Mouse (Mus musculus) embryonic facial prominence, embryonic 11.5 days (tissue): Measurements from ENCODE around the gene Dgki. TPM values are rescaled to one million over a fixed set of nuclear protein-coding genes. Genes with fewer than 3 reads are reported as not detected.

Source experiments
- ATAC-seq: fragments of 200-750 bp; cut with Nextera tagmentation; replicated peaks from 2 replicates; pipeline ENCODE4 v1.8.0; 2017; ENCODE audit warnings: low read depth; ENCODE audit not compliant: insufficient number of reproducible peaks, low FRiP score, low TSS enrichment
- DNase-seq: peaks from one replicate; pipeline ENCODE4 v3.0.0-alpha.2; 2015; ENCODE audit warnings: low spot score
- H3K27ac ChIP-seq: fragments of 300-500 bp; sonication (generic); replicated peaks from 2 replicates; pipeline ENCODE4 v1.5.1; 2014; ENCODE audit warnings: mild to moderate bottlenecking, low read depth, low read length, control low read depth
- H3K27me3 ChIP-seq: fragments of 300-500 bp; sonication (generic); 2 replicates; pipeline ENCODE4 v1.6.1; 2014; ENCODE audit warnings: mild to moderate bottlenecking, low read length, moderate library complexity, mixed read lengths; ENCODE audit not compliant: control insufficient read depth, insufficient read depth
- H3K36me3 ChIP-seq: fragments of 300-500 bp; sonication (generic); replicated peaks from 2 replicates; pipeline ENCODE4 v1.6.1; 2014; ENCODE audit warnings: low read depth, mild to moderate bottlenecking, low read length, moderate library complexity, mixed read lengths; ENCODE audit not compliant: control insufficient read depth, insufficient read depth
- H3K4me1 ChIP-seq: fragments of 300-500 bp; sonication (generic); 2 replicates; pipeline ENCODE4 v1.6.1; 2014; ENCODE audit warnings: low read length, mixed read lengths; ENCODE audit not compliant: control insufficient read depth, insufficient read depth
- H3K4me2 ChIP-seq: fragments of 300-500 bp; sonication (generic); 2 replicates; pipeline ENCODE4 v1.6.1; 2014; ENCODE audit warnings: low read depth, mild to moderate bottlenecking, control low read depth, low read length, moderate library complexity
- H3K4me3 ChIP-seq: fragments of 300-500 bp; sonication (generic); 2 replicates; pipeline ENCODE4 v1.5.1; 2014; ENCODE audit warnings: low read depth, low read length, control low read depth
- H3K9ac ChIP-seq: fragments of 300-500 bp; sonication (generic); replicated peaks from 2 replicates; pipeline ENCODE4 v1.6.1; 2014; ENCODE audit warnings: mild to moderate bottlenecking, control low read depth, low read length
- H3K9me3 ChIP-seq: fragments of 300-500 bp; sonication (generic); replicated peaks from 2 replicates; pipeline ENCODE4 v1.6.1; 2016; ENCODE audit warnings: mild to moderate bottlenecking, low read length, inconsistent platforms, mixed read lengths; ENCODE audit not compliant: control insufficient read depth
- WGBS: fragments of 180-500 bp; shearing (Covaris S2); extraction: QIAGEN DNeasy Blood & Tissue Kit; methylation state at CpG from one replicate; pipeline ENCODE4 v1.1.7; 2014; 5-methylcytosine and 5-hydroxymethylcytosine counted together
- polyA plus RNA-seq: library from polyadenylated mRNA; unstranded; fragments of >200 nt; fragmentation: Nextera tagmentation; extraction: Ambion mirVana; gene quantifications from 2 replicates; pipeline ENCODE4 v1.2.1, GENCODE M21; 2014

Dgki gene
- polyA plus RNA-seq, 1 experiment from 2014 or later: 1.0 TPM

GRCm38 (mm10) chr6:36891820-36892219 is 408.2 kb downstream of the Dgki start:
- Histone ChIP-seq H3K4me1 (no peaks in the 10 kb centered on the region; the same call in 1 of the 2 replicates), H3K4me3 (no peak overlapping the region), H3K27me3 (no peaks in the 10 kb centered on the region), H3K4me2 (no peak overlapping the region), H3K27ac (no peak overlapping the region), H3K36me3 (no peaks in the 10 kb centered on the region), H3K9me3 (no peaks in the 10 kb centered on the region), H3K9ac (no peak overlapping the region)
- no peak for ATAC-seq
- WGBS: 72% methylated on average over 5 of the region's 5 CpGs
- DNase-seq: no peak

- H3K9me3 ChIP-seq: no peaks in the 10 kb centered on the region
- DNase-seq: no peak
- no peak for ATAC-seq
- H3K36me3 ChIP-seq: no peaks in the 10 kb centered on the region
- H3K4me3 ChIP-seq: no peak overlapping the region
- no peaks in the 10 kb centered on the region for H3K4me1 ChIP-seq
- H3K27me3 ChIP-seq: no peaks in the 10 kb centered on the region
- no peak overlapping the region for H3K9ac ChIP-seq
- WGBS: 39% methylated on average over 2 of the region's 2 CpGs
- no peak overlapping the region for H3K27ac ChIP-seq
- no peak overlapping the region for H3K4me2 ChIP-seq
Observed at GRCm38 (mm10) chr6:36890776-36891175, 409.2 kb downstream of the Dgki start.

- Histone ChIP-seq H3K4me1 (no peaks in the 10 kb centered on the region), H3K36me3 (no peaks in the 10 kb centered on the region), H3K9ac (no peak overlapping the region; the same call in 1 of the 2 replicates), H3K27me3 (no peaks in the 10 kb centered on the region), H3K27ac (no peak overlapping the region), H3K9me3 (no peaks in the 10 kb centered on the region), H3K4me3 (no peak overlapping the region), H3K4me2 (no peak overlapping the region)
- peak; percentile 65 for DNase-seq
- ATAC-seq: no peak
- 15% methylated on average over 5 of the region's 5 CpGs for whole genome bisulfite sequencing
Observed at GRCm38 (mm10) chr6:36890296-36890695, 409.7 kb downstream of the Dgki start.

GRCm38 (mm10) chr6:36881309-36881708 is 418.7 kb downstream of the Dgki start:
- Histone ChIP-seq H3K36me3 (no peaks in the 10 kb centered on the region), H3K4me2 (no peak overlapping the region), H3K9me3 (no peaks in the 10 kb centered on the region), H3K27ac (peak overlapping the region; percentile 43; the same call in 1 of the 2 replicates), H3K4me1 (peaks cover 3% of the 10 kb centered on the region; the same call in 1 of the 2 replicates), H3K4me3 (no peak overlapping the region), H3K9ac (no peak overlapping the region), H3K27me3 (no peaks in the 10 kb centered on the region)
- WGBS: 12% methylated on average over 4 of the region's 4 CpGs
- no peak for DNase-seq
- no peak for ATAC-seq

GRCm38 (mm10) chr6:36880643-36881263 is 419.2 kb downstream of the Dgki start:
- DNase-seq (peak; percentile 84), ATAC-seq (peak; percentile 73)
- H3K4me1 ChIP-seq: peaks cover 3% of the 10 kb centered on the region; the same call in 1 of the 2 replicates
- no peak overlapping the region for H3K4me3 ChIP-seq
- no peaks in the 10 kb centered on the region for H3K27me3 ChIP-seq
- no peak overlapping the region for H3K4me2 ChIP-seq
- peak overlapping the region; percentile 43 for H3K27ac ChIP-seq
- H3K36me3 ChIP-seq: no peaks in the 10 kb centered on the region
- WGBS: 9% methylated on average over 7 of the region's 7 CpGs
- no peaks in the 10 kb centered on the region for H3K9me3 ChIP-seq
- no peak overlapping the region for H3K9ac ChIP-seq

GRCm38 (mm10) chr6:36877399-36877798 is 422.6 kb downstream of the Dgki start:
- no peaks in the 10 kb centered on the region for H3K9me3 ChIP-seq
- no peak for DNase-seq
- H3K4me3 ChIP-seq: no peak overlapping the region
- H3K27me3 ChIP-seq: no peaks in the 10 kb centered on the region
- H3K27ac ChIP-seq: no peak overlapping the region
- WGBS: 68% methylated on average over 4 of the region's 4 CpGs
- no peak for ATAC-seq
- no peaks in the 10 kb centered on the region for H3K36me3 ChIP-seq
- no peak overlapping the region for H3K4me2 ChIP-seq
- H3K9ac ChIP-seq: no peak overlapping the region
- peaks cover 3% of the 10 kb centered on the region; the same call in 1 of the 2 replicates for H3K4me1 ChIP-seq

GRCm38 (mm10) chr6:36876426-36876825 is 423.6 kb downstream of the Dgki start:
- DNase-seq: peak; percentile 4
- no peak for ATAC-seq

GRCm38 (mm10) chr6:36875926-36876325 is 424.1 kb downstream of the Dgki start:
- Histone ChIP-seq H3K27me3 (no peaks in the 10 kb centered on the region), H3K4me1 (peaks cover 2% of the 10 kb centered on the region; the same call in 1 of the 2 replicates), H3K9ac (no peak overlapping the region), H3K36me3 (no peaks in the 10 kb centered on the region), H3K4me2 (no peak overlapping the region), H3K9me3 (no peaks in the 10 kb centered on the region), H3K4me3 (no peak overlapping the region), H3K27ac (no peak overlapping the region)
- no peak for DNase-seq
- 62% methylated on average over 5 of the region's 5 CpGs for WGBS
- no peak for ATAC-seq

More at GRCm38 (mm10) chr6:36876426-36876825, 423.6 kb downstream of the Dgki start:
- Histone ChIP-seq H3K36me3 (no peaks in the 10 kb centered on the region), H3K27me3 (no peaks in the 10 kb centered on the region), H3K4me2 (no peak overlapping the region), H3K4me1 (peaks cover 3% of the 10 kb centered on the region; the same call in 1 of the 2 replicates), H3K9ac (no peak overlapping the region), H3K4me3 (no peak overlapping the region), H3K27ac (no peak overlapping the region), H3K9me3 (no peaks in the 10 kb centered on the region)
- WGBS: 50% methylated on average over 4 of the region's 4 CpGs
